Mouse (Mus musculus) adrenal gland, postnatal 4 days (tissue): ENCODE data around the gene Vkorc1. TPM values are rescaled to one million over a fixed set of nuclear protein-coding genes. Genes with fewer than 3 reads are reported as not detected.
A peak's percentile ranks its signal among the peaks of the same experiment; 100 is the strongest.
"Not testable (repeated sequence)": the region's sequence is repeated elsewhere in the genome, so short reads cannot be mapped to it uniquely, and the experiment has no call there.

Experiments used
- DNase-seq, 2 experiments: peaks; one replicate each; pipeline ENCODE4 v3.0.0; 2021 to 2022; ENCODE audit warnings: low spot score in 2 of 2, mixed read lengths in 2 of 2
- long read RNA-seq, 2 experiments: library from polyadenylated mRNA; stranded (forward); transcript quantifications; one replicate each; pipeline ENCODE4 v2.0.0; 2021
- total RNA-seq, 2 experiments: library from RNA; stranded (reverse); gene quantifications; 2 replicates each; pipeline ENCODE4 v1.2.3; 2021

Gene Vkorc1
- 10 to 100 TPM; 71.8 to 93.6 TPM for total RNA-seq
- long read RNA-seq, experiment 1, transcript Vkorc1-201 (3 exons, 748 nt): major isoform, 75 of 76 reads
- long read RNA-seq, experiment 1, partial matches to known transcripts: 0 of 76 reads
- long read RNA-seq, experiment 1, other reads (novel, unspliced or antisense): 0 of 76 reads
- long read RNA-seq, experiment 2, transcript Vkorc1-201 (3 exons, 748 nt): major isoform, 58 of 58 reads
- long read RNA-seq, experiment 2, partial matches to known transcripts: 0 of 58 reads
- long read RNA-seq, experiment 2, other reads (novel, unspliced or antisense): 0 of 58 reads

DNA sequence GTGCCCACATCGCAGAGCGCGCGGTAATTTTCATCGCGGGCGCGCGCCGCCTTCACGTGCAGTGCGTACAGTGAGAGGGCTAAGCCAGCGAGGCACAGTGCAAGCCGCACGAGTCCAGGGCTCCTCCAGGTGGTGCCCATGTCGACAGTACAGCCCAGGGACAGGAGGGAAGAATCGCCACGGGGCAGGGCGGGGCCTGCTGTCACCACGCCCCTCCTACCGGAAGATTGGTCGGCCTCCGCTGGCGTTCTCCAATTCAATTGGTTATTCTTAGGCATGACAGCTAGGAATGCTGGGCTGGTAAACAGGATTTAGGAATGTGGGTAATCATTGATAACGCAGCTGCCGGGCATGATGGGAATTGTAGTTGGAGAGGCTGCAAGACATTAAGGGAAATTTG is at the start of gene Vkorc1, which contains the start of gene Gm21974:
TSS of gene Vkorc1 (minus strand) at position 176 of the 400 bp plus-strand sequence.
TSS of gene Gm21974 (minus strand) at position 13 of the 400 bp plus-strand sequence.
- peak; percentile 81 to 89 for DNase-seq

DNA sequence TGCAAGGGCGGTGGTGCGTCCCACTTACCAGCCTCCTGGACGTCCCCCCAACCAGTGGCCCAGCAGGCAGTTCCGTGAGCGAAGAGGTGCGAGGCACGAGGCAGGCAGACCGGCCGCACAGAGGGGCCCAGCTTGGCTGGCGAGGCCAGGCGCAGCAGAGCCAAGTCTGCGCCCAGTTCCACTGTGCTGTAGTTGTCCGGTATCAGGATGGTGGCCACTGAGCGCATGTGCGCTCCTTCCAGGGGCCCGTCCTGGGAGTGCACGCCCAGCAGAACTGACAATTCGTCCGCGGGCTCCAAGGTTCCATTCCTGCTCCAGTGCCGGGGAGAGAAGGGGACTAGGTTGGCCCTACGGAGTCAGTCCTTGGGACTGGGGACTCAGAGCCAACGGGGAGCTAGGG is 49.2 kb upstream of the Vkorc1 start:
- no peak for DNase-seq

DNA sequence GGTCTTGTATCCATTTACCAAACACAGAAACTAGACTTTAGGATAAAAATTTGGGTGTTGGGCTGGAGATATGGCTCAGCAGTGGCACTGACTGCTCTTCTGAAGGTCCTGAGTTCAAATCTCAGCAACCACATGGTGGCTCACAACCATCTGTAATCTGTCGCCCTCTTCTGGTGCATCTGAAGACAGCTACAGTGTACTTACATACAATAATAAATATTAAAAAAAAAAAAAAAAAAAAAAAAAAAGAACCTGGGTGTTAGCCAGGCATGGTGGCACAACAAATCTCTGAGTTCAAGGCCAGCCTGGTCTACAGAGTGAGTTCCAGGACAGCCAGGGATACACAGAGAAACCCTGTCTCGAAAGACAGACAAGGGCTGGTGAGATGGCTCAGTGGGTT is 46.7 kb upstream of the Vkorc1 start:
- DNase-seq: not testable (repeated sequence)

DNA sequence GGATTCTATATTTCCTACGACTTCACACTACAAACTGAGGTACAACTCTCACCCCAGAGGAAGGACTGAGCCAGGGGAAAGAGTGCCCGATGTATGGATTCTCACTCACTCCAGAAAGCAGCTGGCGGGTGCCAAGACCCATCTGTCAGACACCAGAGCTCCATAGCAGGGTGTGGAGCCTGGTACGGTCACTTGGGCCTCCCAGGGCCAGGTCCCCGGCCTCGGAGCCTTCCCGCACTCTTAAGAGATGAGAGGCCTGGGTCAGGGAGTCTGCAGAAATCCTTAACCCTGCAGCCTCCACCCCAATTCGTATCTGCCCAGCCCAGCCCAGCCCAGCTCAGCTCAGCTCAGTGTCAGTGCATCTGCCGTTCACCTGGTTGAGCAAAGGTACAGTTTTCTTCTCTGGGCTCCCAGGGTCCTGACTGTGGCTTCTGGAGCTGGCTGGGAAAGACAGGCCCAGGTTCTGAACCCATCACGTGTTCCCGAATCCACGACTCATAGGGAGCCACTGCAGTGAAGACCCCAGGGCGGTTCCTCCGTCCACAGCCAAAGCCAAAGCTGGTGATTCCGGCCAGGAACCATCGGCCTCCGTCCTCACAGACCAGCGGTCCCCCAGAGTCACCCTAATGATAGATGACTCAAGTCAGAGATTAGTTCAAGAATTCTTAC is 40.9 kb upstream of the Vkorc1 start:
- DNase-seq: no peak

DNA sequence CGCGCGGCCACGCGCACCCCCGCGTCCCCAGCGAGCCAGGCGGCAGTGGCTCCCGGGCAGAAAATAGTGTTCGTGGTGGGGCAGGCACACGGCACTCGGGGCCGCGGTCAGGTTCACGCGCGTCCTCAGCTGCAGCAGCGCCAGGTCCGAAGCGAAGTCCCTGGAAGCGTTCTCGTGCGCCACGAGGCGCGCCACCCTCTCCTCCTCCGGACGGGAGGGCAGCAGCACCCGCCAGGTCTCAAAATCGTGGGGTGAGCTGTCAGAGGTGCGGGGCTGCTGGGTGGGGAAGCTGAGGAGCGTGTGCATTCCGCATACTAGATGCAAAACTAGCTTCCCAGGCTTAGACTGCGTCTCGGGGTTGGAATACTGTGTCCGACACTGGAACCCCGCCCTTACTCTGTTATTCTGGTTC is 40.3 kb upstream of the Vkorc1 start:
- DNase-seq: no peak

DNA sequence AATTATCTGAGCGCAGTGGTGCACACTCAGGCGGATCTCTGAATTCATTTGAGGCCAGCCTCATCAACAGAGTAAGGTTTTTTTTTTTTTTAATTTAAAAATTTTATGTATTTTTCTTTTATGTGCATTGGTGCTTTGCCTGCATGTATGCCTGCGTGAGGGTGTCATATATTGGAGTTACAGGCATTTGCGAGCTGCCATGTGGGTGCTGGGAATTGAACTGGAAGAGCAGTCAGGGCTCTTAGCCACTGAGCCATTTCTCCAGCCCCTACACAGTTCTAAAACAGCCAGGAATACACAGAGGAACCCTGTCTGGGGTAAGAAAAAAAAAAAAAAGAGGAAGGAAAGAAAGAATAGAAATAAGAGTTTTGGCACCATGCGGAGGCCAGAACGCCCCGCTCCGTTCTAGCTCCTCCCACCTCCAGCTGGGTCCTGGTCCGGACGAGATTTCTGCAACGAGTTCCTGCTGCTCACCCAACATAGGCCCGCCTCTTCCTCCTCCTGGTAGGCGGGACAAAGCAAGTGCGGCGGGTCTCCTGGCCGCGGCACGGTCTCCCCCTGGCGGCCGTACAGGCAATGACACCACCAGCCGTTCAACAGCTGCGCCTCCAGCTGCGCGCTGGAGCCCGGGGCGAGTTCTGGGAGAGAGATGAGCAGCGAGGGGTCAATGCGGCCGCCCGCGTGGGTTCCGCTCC is 39.8 kb upstream of the Vkorc1 start:
- peak; percentile 88 to 94 for DNase-seq

DNA sequence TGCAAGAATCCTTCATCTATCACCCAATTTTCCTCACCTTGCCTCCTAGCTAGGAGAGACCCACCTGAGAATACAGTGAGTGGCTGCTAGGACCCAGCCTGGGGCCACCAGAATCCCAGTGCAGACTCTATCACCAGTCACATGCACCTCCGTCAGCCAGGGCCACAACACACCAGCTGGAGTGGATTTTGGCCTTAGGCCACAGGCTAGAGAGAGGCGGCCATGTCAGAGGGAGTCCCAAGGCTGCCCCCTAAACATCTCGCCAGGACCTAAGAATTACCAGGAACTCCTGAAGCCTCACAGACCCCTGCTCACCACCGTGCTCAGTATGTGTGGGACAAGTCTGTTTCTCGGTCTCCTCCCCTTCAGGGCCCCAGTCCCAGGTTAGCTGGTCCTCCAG is 38.7 kb upstream of the Vkorc1 start:
- DNase-seq: no peak

DNA sequence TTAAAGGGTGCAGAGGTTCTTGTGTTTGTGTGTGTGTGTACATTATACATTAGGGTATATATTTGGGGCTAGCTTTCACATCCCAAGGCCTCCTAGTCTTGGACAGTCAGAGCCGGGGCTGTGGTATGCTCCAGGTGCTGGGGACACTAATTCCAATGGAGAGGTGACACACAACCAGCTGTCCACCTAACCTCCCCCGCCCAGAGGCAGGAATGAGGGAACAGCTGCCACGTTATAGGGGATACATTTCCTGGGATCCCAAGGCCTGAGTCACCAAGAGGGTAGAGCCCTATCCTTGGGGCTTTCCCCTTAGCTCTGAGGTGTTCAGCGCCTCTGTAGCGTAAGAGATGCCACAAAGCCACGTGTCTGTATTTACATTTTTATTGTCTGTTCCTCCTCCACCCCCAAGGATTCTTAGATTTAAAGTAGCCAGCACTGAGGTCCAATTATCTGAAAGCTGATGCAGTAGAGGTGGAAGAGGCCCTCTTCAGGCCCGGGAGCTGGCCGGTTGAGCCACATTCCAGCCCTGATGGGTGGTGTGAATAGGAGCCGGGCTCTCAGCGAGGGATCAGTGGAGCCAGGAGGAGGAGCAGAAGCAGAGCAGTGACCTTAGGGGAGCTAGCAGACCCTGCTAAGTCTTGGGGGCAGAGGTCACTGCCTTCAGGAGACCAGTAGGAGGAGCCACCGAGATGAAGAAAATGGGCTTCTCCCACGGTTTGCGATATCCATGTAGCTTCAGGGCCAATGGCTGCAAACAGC is 37.0 kb upstream of the Vkorc1 start:
- DNase-seq: no peak

DNA sequence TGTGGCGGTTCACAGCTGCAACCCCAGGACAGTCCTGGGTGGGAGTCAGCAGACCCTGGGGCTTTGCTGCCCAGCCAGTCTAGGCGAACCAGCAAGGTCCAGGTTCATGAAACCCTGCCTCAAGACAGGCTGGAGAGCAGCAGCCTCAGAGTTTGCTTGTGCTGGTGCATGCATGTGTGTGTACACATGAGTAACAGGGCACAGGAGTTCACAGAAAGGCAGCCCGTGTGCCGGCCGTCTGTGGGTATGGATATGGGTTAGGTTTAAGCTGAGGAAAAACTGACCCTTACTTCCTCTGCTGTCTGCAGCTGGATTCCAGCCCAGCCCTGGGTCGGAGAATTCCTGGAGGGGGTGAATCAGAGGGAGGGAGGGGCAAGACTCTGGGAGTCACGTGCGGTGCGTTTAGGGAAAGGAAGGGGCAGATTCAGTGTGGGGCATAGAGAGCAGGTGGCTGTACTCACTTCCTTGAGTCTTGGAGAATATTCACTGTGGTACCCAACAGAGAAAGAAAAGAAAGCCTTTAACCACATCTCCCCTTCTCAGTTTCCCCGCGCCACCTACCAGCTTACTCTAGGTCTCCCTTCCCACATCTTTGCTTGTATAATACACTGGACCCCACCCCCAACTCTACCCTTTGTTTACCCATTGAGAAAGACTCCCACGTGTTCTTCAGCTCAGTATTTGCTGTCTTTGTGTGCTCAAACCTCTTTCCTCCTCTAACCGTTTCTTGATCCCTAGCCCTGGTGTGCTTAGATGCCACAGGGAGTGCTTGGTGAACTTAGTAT is 36.1 kb upstream of the Vkorc1 start:
- DNase-seq: no peak

DNA sequence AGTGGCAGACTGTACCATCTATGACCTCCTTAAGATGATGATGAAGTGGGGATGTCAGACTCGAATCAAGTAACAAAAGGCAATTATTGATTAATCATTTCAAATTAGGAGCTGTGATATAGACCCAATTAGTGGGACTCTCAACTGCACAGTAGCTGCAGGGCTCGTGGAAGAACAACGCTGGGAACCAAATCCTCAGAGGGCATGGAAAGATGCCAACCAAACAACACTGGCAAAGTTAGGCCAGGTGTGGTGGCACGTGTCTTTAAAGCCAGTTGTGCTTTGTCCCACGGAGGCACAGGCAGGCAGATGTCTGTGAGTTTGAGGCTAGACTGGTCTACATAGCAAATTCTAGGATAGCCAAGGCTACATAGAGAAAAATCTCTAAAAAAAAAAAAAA is 35.2 kb upstream of the Vkorc1 start:
- no peak for DNase-seq

DNA sequence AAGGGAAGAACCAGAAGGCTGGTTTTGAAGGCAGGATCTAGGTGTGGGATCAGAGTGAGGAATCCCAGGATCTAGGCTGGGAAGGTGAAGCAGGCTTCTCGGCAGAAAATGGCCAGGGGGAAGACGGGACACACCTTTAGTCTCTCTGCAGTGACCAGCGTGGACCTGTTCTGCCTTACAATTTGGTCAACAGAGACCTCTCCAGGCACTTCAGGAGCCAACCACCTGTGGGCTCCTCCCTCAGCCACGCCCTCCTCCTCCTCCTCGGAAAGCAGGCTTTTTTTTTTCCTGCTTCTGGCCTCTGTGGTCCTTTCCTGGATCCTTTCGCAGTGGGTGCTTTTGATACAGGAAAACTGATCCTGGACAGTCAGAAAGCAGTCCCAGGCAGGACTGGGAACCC is 34.5 kb upstream of the Vkorc1 start, which contains the start of gene Prss8:
TSS of gene Prss8 (minus strand) at position 182 of the 400 bp plus-strand sequence.
- no peak for DNase-seq

DNA sequence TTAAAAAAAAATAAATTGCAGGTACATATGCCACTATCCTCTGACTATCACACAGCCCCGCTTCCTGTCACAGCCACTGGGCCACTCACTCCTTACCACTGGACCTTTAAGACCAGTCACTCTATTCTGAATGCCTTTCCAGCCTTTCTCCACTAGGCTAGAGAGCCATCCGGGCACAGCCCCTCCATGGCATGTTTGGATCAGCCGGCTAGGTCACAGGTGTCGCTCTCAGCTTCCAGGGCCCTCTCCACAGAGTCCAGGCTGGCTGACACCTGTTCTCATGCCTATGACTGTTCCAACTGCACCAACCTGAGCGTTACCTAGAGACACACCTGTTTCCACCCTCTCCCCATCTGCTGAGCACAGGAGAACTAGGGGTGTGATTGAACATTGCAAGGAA is 33.2 kb upstream of the Vkorc1 start:
- DNase-seq: no peak

DNA sequence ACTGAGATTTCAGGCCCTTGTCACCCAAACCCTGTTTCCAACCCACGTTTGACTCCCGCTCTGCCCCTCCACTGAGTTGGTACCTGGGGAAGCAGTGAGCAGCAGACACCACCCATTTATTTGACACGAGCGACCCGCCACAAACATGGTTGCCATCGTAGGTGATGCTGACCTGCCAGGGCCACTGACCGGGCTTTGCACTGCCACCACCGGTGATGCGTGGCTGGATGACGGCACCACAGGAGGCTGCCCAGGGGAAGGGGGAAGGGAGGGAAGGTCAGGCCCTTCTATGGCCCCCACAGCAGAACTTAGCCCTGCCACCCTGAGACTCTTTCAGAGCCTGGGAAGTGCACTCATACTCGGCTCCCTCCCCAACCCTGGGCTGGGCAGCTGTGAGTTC is 32.3 kb upstream of the Vkorc1 start:
- DNase-seq: no peak

DNA sequence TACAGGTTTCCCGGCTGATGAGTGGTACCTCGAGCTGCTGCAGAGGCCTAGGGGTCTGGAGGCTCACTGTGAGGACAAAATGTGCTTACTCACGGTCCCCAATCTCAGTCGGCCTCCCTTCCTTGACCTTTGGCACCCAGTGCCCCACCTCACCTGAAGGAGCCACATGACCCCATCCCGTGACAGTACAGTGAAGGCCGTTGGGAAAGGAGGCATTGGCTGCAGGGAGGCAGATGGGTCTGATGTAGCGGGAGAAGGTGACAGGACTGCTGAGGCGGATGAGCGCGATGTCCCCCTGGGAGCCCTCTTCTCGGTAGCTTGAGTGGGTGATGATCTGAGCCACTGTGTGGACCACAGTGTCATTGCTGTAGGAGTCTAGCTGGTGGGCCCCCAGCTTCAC is 31.4 kb upstream of the Vkorc1 start:
- DNase-seq: no peak

DNA sequence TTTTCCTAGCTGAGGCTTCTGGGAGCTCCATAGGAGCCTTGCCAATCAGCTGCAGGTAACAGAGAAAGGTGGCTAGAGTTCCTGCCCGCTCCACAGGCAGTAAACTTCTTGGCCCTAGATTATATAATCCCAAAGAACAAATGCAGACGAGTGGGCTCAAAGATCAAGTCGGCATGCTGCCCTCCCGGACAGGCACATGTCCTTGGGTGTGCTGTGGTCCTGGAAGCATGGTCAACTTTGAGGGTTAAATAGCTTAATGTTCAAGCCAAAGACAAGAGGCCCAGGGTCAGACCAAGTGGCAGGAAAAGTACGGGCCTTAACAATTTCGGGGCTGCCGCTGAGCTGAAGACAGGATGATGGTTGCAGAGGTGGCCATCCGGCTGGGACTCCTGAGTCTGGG is 30.6 kb upstream of the Vkorc1 start:
- DNase-seq: no peak

DNA sequence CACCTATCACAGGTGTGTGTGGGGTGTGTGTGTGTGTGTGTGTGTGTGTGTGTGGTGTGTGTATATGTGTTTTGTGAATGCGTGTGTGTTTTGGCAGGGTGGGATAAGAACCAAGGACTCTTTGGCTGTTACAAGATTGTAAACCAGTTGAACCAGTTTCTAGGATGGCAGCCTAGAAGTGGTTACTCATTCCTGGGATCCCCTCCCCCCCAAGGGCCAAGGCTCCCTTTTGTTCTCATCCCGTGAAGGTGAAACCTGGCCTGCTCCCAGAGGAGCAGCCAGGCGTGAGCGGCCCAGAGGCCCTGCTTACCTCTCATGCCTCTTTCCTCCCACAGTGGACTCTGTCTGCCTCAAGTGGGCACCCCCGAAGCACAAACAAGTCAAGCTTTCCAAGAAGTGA is 29.8 kb upstream of the Vkorc1 start:
- DNase-seq: no peak

DNA sequence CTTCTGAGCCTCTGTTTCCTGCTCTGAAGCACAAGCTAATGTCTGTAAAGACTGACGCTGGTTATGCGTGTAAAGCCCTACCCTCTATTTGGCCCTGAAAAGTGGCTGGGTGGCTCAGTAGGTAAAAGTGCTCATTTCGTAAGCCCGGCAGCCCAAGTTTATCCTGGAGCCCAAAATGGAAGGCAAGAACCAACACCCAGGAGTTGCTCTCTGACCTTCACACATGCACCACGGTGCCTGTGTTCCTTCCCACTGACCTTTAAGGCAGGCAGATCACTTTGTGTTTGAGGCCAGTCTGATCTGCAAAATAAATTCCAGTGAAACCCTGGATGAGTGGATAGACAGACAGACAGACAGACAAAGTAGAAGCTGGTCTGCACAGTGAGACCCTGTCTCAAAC is 28.3 kb upstream of the Vkorc1 start:
- DNase-seq: no peak

DNA sequence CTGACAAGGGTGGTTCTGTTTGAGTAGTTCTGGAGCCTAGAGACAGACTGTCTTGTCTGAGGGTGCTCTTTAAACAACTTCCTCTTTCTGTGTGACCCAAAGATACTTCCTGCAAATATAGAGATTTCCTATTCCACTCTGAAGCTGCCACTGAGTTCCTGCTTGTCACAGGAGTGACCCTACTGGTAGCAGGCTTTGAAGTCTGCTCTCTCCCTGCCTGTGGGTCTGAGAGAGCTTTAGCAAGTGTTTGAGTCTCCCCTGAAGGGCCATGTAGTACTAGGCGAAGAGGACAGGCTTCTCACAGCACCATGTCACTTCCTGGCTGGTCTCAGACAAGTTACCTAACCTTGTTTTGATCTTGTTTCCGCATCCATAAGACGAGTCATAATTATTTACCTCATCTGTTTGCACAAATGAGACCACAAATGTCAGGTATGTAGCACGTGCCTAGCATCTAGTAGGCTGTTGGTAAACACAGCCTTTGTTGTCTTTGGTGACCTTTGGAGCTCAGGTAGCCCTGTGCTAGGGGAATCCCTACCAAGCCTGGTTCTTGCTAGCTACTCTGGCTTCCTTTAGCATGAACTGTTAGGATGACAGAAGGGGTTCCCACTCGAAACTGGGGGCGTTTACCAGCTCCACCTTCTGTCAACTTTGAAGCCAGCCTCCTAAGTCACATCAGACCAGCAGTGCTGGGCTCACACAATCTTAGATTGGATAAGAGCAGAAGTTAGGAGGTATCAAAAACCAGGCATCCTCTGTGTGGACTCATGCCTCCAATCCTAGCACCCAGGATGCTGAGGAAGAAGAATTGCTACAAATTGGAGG is 27.2 kb upstream of the Vkorc1 start:
- no peak for DNase-seq

DNA sequence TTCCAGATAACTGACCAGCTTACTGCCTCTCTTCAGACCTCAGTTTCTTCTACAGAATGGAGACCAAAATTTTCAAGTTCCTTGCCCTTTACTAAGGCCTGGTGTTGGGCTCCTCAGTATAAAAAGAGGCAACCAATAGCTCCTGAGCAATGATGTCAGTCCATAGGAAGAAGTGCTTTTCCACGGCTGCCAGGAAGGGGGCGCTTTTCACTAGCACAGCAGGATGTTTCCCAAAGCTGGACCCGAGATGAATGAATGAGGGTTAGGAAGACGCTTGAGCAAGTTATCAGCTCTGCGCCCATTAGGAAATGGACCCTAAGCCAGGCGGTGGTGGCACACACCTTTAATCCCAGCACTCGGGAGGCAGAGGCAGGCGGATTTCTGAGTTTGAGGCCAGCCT is 26.1 kb upstream of the Vkorc1 start:
- DNase-seq: no peak

DNA sequence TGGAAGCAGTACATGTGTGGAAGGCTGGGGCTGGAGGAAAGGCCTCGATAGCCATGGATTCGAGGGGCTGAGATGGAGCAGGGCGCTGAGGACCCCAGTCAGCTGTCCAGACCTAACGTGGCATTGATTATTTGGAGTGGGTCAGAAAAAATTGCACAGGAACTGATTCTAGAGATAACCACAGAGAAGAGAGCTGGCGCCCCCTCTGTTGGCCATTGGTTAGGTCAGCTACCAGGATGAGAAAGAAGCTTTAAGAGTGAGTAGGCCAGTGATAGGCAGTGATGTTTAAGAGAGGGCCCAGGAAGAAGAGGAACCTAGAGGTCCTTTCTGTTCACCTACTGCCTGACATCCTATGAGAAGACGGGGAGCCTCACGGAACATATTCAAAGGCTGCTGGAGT is 23.9 kb upstream of the Vkorc1 start:
- DNase-seq: no peak
